Mouse (Mus musculus) forebrain, embryonic 14.5 days (tissue): Measurements from ENCODE around the gene Dstyk. TPM values are rescaled to one million over a fixed set of nuclear protein-coding genes. Genes with fewer than 3 reads are reported as not detected.

ENCODE experiments used
- ATAC-seq: fragments of 200-750 bp; cut with Nextera tagmentation; 2 replicates; pipeline ENCODE4 v1.8.0; 2017; ENCODE audit warnings: mild to moderate bottlenecking, moderate library complexity
- DNase-seq: peaks from one replicate; pipeline ENCODE4 v3.0.0-alpha.2; 2015; ENCODE audit warnings: low spot score
- H3K27ac ChIP-seq: fragments of 300-500 bp; sonication (generic); 2 replicates; pipeline ENCODE4 v1.5.1; 2014; ENCODE audit warnings: low read depth, mild to moderate bottlenecking, control low read depth, low read length, moderate library complexity
- H3K27me3 ChIP-seq: fragments of 300-500 bp; sonication (generic); replicated peaks from 2 replicates; pipeline ENCODE4 v1.6.1; 2014; ENCODE audit warnings: low read length, control low read depth, mixed read lengths; ENCODE audit not compliant: control insufficient read depth, insufficient read depth
- H3K36me3 ChIP-seq: fragments of 300-500 bp; sonication (generic); 2 replicates; pipeline ENCODE4 v1.6.1; 2014; ENCODE audit warnings: low read length, control low read depth; ENCODE audit not compliant: control insufficient read depth, insufficient read depth
- H3K4me1 ChIP-seq: fragments of 300-500 bp; sonication (generic); 2 replicates; pipeline ENCODE4 v1.6.1; 2014; ENCODE audit warnings: antibody characterized with exemption, low read length, control low read depth; ENCODE audit not compliant: control insufficient read depth, insufficient read depth
- H3K4me2 ChIP-seq: fragments of 300-500 bp; sonication (generic); 2 replicates; pipeline ENCODE4 v1.6.1; 2014; ENCODE audit warnings: mild to moderate bottlenecking, control low read depth, low read length
- H3K4me3 ChIP-seq: fragments of 300-500 bp; sonication (generic); 2 replicates; pipeline ENCODE4 v1.5.1; 2014; ENCODE audit warnings: low read depth, low read length, control low read depth
- H3K9ac ChIP-seq: fragments of 300-500 bp; sonication (generic); 2 replicates; pipeline ENCODE4 v1.6.1; 2014; ENCODE audit warnings: mild to moderate bottlenecking, low read length, control low read depth, moderate library complexity
- H3K9me3 ChIP-seq: fragments of 300-500 bp; sonication (generic); replicated peaks from 2 replicates; pipeline ENCODE4 v1.6.1; 2016; ENCODE audit warnings: low read length, control low read depth, mixed read lengths; ENCODE audit not compliant: control insufficient read depth
- WGBS: fragments of 180-500 bp; shearing (Covaris S2); extraction: QIAGEN DNeasy Blood & Tissue Kit; methylation state at CpG from one replicate; pipeline ENCODE4 v1.1.7; 2014; 5-methylcytosine and 5-hydroxymethylcytosine counted together
- polyA plus RNA-seq: library from polyadenylated mRNA; unstranded; fragments of >200 nt; fragmentation: Nextera tagmentation; extraction: Ambion mirVana; gene quantifications from 2 replicates; pipeline ENCODE4 v1.2.1, GENCODE M21; 2014

Gene Dstyk
- polyA plus RNA-seq, 1 experiment from 2014 or later: 7.7 TPM

DNA sequence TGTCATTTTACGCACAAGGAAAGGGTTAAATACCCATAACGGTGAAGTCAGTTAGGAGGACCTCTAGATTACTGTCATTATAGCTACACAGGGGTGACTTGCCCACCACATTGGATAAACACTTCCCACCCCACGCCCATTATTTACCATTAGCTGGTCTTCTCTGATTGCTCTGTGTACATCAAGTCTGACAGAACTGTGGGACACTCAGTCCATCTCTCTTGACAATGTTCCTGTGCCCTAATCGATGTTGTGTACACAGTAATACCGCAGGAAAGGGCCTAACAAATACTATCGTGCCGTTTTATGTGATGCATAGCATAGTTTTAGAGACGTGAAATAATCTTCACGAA, 59.2 kb downstream of the Dstyk start:
- 4% methylated on average over 9 of the region's 9 CpGs for WGBS
- Histone ChIP-seq H3K27ac (0 out of 2 replicates have a peak overlapping the region, but pooled peaks have one; percentile 33), H3K4me3 (peak overlapping the region; percentile 58), H3K36me3 (no peaks in the 10 kb centered on the region), H3K4me1 (peaks cover 14% of the 10 kb centered on the region), H3K9me3 (no peaks in the 10 kb centered on the region), H3K9ac (peak overlapping the region; percentile 73), H3K4me2 (peak overlapping the region; percentile 82), H3K27me3 (no peaks in the 10 kb centered on the region)
- ATAC-seq: no peak; the same call in 1 of the 2 replicates
- DNase-seq: no peak

DNA sequence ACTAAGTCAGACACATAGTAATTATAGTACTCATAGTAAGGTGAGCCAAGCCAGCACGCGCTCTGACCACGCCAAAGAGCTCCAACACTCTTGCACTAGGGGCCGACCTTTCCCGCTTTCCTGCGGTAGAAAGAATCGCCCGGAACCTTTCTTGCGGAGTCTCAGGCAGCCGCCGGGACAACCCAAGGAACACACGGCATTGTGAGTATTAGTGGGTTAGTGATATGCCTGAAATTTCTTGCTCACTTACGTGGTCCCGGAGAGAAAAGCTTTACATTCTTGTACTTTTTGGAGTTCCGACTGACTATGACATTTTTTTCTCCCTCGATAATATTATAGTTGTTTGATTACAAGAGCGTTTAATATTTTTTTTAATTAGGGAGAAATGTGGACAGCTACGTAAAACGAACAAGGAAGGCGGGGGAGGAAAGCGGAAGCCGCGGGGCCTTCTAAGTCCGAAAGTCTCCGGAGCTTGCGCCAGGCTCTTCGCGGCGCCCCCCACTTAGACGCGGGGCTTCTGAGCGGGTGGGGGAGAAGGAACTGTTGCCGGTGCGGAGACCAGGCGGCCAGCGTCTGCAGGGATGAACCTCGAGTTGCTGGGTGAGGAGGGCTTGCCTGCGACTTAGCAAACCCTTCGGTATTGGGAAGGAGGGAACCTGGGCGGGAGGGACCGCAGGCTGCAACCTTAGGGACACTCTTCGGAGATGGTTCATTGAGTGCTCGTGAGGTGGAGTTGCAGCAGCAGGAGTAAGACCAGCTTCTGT, 59.8 kb downstream of the Dstyk start, which contains the start of gene Rbbp5:
Gene Rbbp5 (plus strand): TSS at position 438 of the 764 bp plus-strand sequence.
- Histone ChIP-seq H3K4me2 (peak within 1 kb of the TSS; percentile 82), H3K36me3 (no peaks in the 10 kb centered on the region), H3K4me3 (peak within 1 kb of the TSS; percentile 58), H3K4me1 (peaks cover 14% of the 10 kb centered on the region), H3K9me3 (no peaks in the 10 kb centered on the region), H3K27ac (0 out of 2 replicates have a peak within 1 kb of the TSS, but pooled peaks have one; percentile 33), H3K9ac (peak within 1 kb of the TSS; percentile 73), H3K27me3 (no peaks in the 10 kb centered on the region)
- under 1% methylated on average over 43 of the region's 43 CpGs for WGBS
- DNase-seq (peak; percentile 93), ATAC-seq (peak; percentile 93)

DNA sequence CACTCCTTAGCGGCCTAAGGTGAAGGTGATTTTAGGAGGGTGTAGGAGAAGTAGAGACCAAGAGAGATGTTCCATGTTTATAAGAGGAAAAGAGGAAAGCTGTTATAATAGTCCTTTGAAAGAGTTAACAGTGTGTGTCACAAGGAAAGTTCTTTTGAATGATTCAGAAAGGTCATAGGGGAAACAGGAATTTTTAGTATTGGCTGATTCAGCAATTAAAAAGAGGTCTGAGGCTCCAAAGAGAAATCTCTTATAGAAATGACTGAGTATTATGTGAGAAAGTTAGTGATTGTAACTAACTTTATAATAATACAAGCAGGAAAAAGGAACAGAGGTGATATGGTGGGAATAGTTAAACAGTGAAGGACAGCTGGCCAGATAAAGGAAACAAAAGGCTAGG, 62.1 kb downstream of the Dstyk start:
- 88% methylated on average over 1 of the region's 1 CpGs for WGBS
- no peaks in the 10 kb centered on the region; the same call in 1 of the 2 replicates for H3K36me3 ChIP-seq
- no peak overlapping the region for H3K27ac ChIP-seq
- H3K4me2 ChIP-seq: no peak overlapping the region
- no peak overlapping the region for H3K4me3 ChIP-seq
- no peaks in the 10 kb centered on the region for H3K27me3 ChIP-seq
- ATAC-seq (no peak), DNase-seq (no peak)
- H3K9ac ChIP-seq: no peak overlapping the region
- no peaks in the 10 kb centered on the region for H3K9me3 ChIP-seq
- H3K4me1 ChIP-seq: peaks cover 14% of the 10 kb centered on the region

DNA sequence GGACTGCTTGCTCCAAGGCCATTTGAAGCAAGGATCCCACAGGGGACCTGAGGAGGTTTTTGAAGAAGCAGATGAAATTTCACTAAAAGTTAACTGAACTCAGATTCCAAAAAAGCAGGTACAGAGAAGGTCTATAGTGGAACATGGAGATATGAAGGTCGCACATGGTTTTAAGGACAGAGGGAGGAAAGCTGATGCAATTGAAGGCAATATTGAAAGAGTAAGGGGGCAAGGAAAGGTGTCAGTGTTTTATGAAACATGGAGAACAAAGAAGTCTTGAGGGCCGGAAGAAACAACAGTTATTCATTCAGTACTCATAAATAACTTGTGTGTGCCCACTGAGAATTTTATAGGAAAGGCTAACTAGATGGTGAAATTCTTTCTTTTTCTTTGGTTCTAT, 64.3 kb downstream of the Dstyk start:
- H3K27me3 ChIP-seq: no peaks in the 10 kb centered on the region
- WGBS: 85% methylated on average over 2 of the region's 2 CpGs
- H3K36me3 ChIP-seq: peaks cover 18% of the 10 kb centered on the region
- H3K4me3 ChIP-seq: no peak overlapping the region
- no peak overlapping the region for H3K4me2 ChIP-seq
- H3K9ac ChIP-seq: no peak overlapping the region
- ATAC-seq (no peak), DNase-seq (no peak)
- no peak overlapping the region for H3K27ac ChIP-seq
- no peaks in the 10 kb centered on the region for H3K9me3 ChIP-seq
- peaks cover 9% of the 10 kb centered on the region for H3K4me1 ChIP-seq

DNA sequence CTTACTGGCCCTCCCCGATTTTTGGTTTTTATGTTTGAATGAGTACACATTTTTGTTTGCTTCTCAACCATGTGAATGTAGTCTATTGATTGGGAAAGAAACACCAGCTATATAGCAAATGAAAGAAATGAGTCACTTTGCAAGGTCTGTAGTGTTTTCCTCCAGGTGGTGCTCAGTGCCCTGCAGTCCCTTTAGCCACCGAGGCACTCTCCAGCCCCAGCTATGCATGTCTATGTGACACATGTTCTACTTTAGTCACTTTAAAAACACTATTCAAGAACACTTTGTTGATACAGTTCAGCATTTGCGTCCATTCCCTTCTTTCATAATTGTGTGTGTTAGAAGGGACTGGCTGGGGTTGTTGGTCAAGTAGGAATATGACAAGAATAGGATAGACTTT, 65.9 kb downstream of the Dstyk start:
- DNase-seq (no peak), ATAC-seq (no peak)
- H3K9ac ChIP-seq: no peak overlapping the region
- 91% methylated on average over 3 of the region's 3 CpGs for WGBS
- H3K4me3 ChIP-seq: no peak overlapping the region
- H3K36me3 ChIP-seq: peaks cover 30% of the 10 kb centered on the region
- H3K4me1 ChIP-seq: peaks cover 3% of the 10 kb centered on the region
- H3K27me3 ChIP-seq: no peaks in the 10 kb centered on the region
- no peaks in the 10 kb centered on the region for H3K9me3 ChIP-seq
- H3K27ac ChIP-seq: no peak overlapping the region
- no peak overlapping the region for H3K4me2 ChIP-seq

- Histone ChIP-seq H3K36me3 (peaks cover 31% of the 10 kb centered on the region), H3K4me1 (no peaks in the 10 kb centered on the region), H3K27ac (no peak overlapping the region), H3K9me3 (no peaks in the 10 kb centered on the region), H3K9ac (no peak overlapping the region), H3K4me2 (no peak overlapping the region), H3K4me3 (no peak overlapping the region), H3K27me3 (no peaks in the 10 kb centered on the region)
- WGBS: 88% methylated on average over 6 of the region's 6 CpGs
- DNase-seq (no peak), ATAC-seq (no peak)
Measured at GRCm38 (mm10) chr1:132483759-132484158, 66.4 kb downstream of the Dstyk start.

DNA sequence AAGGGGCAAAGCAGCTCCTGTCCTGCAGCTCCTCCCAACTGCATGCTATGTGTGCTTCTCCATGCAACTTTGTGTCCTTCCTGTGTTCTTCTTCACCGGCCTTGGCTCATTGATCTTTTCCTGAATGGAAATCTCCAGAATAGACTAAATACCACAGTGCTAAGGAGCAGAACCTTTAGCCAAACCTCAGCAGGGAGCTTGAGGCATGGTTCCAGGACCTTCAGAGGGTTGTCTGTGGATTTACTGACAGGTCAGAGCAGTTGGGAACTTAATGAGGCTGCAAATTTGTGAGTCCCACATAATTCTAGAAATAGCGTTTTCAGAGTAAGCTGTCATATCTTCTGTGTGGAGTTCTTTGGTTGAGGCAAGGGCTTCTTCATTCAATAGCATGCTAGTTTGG, 83.2 kb downstream of the Dstyk start:
- no peak for DNase-seq
- H3K9me3 ChIP-seq: no peaks in the 10 kb centered on the region
- ATAC-seq: no peak
- H3K27me3 ChIP-seq: no peaks in the 10 kb centered on the region
- no peak overlapping the region for H3K27ac ChIP-seq
- H3K4me3 ChIP-seq: no peak overlapping the region
- H3K9ac ChIP-seq: no peak overlapping the region
- peaks cover 83% of the 10 kb centered on the region for H3K36me3 ChIP-seq
- no peaks in the 10 kb centered on the region for H3K4me1 ChIP-seq
- H3K4me2 ChIP-seq: no peak overlapping the region
- WGBS: 82% methylated on average over 2 of the region's 2 CpGs

GRCm38 (mm10) chr1:132505155-132505554, 87.8 kb downstream of the Dstyk start:
- H3K27me3 ChIP-seq: no peaks in the 10 kb centered on the region
- no peak; the same call in 1 of the 2 replicates for ATAC-seq
- H3K36me3 ChIP-seq: peaks cover 67% of the 10 kb centered on the region
- H3K4me2 ChIP-seq: no peak overlapping the region
- WGBS: 85% methylated on average over 5 of the region's 5 CpGs
- no peaks in the 10 kb centered on the region for H3K4me1 ChIP-seq
- no peak overlapping the region for H3K27ac ChIP-seq
- H3K9me3 ChIP-seq: no peaks in the 10 kb centered on the region
- peak; percentile 47 for DNase-seq
- H3K9ac ChIP-seq: no peak overlapping the region
- no peak overlapping the region for H3K4me3 ChIP-seq

GRCm38 (mm10) chr1:132506058-132506457, 88.7 kb downstream of the Dstyk start, which contains the start of gene Tmem81:
Gene Tmem81, plus strand, starts transcription at chr1:132506230.
- H3K27ac ChIP-seq: no peak within 1 kb of the TSS

More at GRCm38 (mm10) chr1:132506058-132506457, 88.7 kb downstream of the Dstyk start, which contains the start of gene Tmem81:
- no peak for ATAC-seq
- Histone ChIP-seq H3K9me3 (no peaks in the 10 kb centered on the region), H3K4me2 (no peak within 1 kb of the TSS), H3K9ac (no peak within 1 kb of the TSS), H3K36me3 (peaks cover 60% of the 10 kb centered on the region), H3K4me1 (no peaks in the 10 kb centered on the region), H3K27me3 (no peaks in the 10 kb centered on the region), H3K4me3 (no peak within 1 kb of the TSS)
- DNase-seq: no peak
- 84% methylated on average over 7 of the region's 7 CpGs for WGBS
